Comparison of ENCODE assay signal across 16 mouse cellular contexts in genomic region chr16:56056944-56057590, GRCm38 (mm10). TPM values are rescaled to one million over a fixed set of nuclear protein-coding genes. Genes with fewer than 3 reads are reported as not detected.
DNase-seq lines count a peak whose midpoint lies in the region; ATAC-seq lines count a peak whose summit lies in the region.
"Had no signal": no experiment of that assay in that cellular context is flagged by ENCODE, and none has a peak within 500 bp of the region (broad histone marks: within the 10 kb centered on the region; RNA-seq: fewer than 3 reads in every experiment).

No protein-coding gene starts in this region.

- H3K4me1 ChIP-seq in hindbrain, embryonic 15.5 days (replicated peaks) = no peaks in the 10 kb centered on the region
- H3K4me1 ChIP-seq in hindbrain, embryonic 14.5 days (replicated peaks; ENCODE audit: control insufficient read depth, insufficient read depth, low read length) = no peaks in the 10 kb centered on the region
- peaks cover 13% of the 10 kb centered on the region for H3K4me1 ChIP-seq in forebrain, embryonic 12.5 days
- peaks cover 24% of the 10 kb centered on the region for H3K4me1 ChIP-seq in midbrain, embryonic 10.5 days
- H3K4me1 ChIP-seq: intestine, embryonic 15.5 days had no signal

- H3K36me3 ChIP-seq in hindbrain, embryonic 15.5 days = no peaks in the 10 kb centered on the region
- no peaks in the 10 kb centered on the region for H3K36me3 ChIP-seq in hindbrain, embryonic 14.5 days (replicated peaks; ENCODE audit: control insufficient read depth, insufficient read depth)
- H3K36me3 ChIP-seq in forebrain, embryonic 12.5 days (replicated peaks) = no peaks in the 10 kb centered on the region
- no peaks in the 10 kb centered on the region for H3K36me3 ChIP-seq in midbrain, embryonic 10.5 days
- H3K36me3 ChIP-seq: intestine, embryonic 15.5 days had no signal

- H3K27ac ChIP-seq in hindbrain, embryonic 15.5 days (replicated peaks) = 0 out of 2 replicates have a peak overlapping the region, but pooled peaks have one; percentile 45
- no peak overlapping the region for H3K27ac ChIP-seq in hindbrain, embryonic 14.5 days
- H3K27ac ChIP-seq in forebrain, embryonic 12.5 days = peak overlapping the region; percentile 50
- H3K27ac ChIP-seq in midbrain, embryonic 10.5 days (replicated peaks) = peak overlapping the region; percentile 72; the same call in 1 of the 2 replicates
- H3K27ac ChIP-seq: heart, adult 2 months; intestine, embryonic 15.5 days had no signal

- no peak overlapping the region for H3K4me3 ChIP-seq in hindbrain, embryonic 15.5 days
- no peak overlapping the region for H3K4me3 ChIP-seq in hindbrain, embryonic 14.5 days (replicated peaks; ENCODE audit: low read length)
- H3K4me3 ChIP-seq in forebrain, embryonic 12.5 days (replicated peaks) = no peak overlapping the region
- no peak overlapping the region for H3K4me3 ChIP-seq in midbrain, embryonic 10.5 days
- H3K4me3 ChIP-seq: heart, adult 2 months; intestine, embryonic 15.5 days had no signal

- WGBS in hindbrain, embryonic 15.5 days = 18% methylated on average over 7 of the region's 7 CpGs
- 20% methylated on average over 7 of the region's 7 CpGs for WGBS in hindbrain, embryonic 14.5 days
- 9% methylated on average over 7 of the region's 7 CpGs for WGBS in forebrain, embryonic 12.5 days
- WGBS in midbrain, embryonic 10.5 days = 31% methylated on average over 7 of the region's 7 CpGs

- no peaks in the 10 kb centered on the region for H3K9me3 ChIP-seq in hindbrain, embryonic 15.5 days
- no peaks in the 10 kb centered on the region for H3K9me3 ChIP-seq in hindbrain, embryonic 14.5 days (ENCODE audit: control insufficient read depth, low read length)
- H3K9me3 ChIP-seq in forebrain, embryonic 12.5 days = no peaks in the 10 kb centered on the region
- no peaks in the 10 kb centered on the region for H3K9me3 ChIP-seq in midbrain, embryonic 10.5 days (replicated peaks)
- H3K9me3 ChIP-seq: intestine, embryonic 15.5 days had no signal

- no peaks in the 10 kb centered on the region for H3K27me3 ChIP-seq in hindbrain, embryonic 15.5 days
- H3K27me3 ChIP-seq in hindbrain, embryonic 14.5 days (ENCODE audit: control insufficient read depth, insufficient read depth, low read length) = no peaks in the 10 kb centered on the region
- no peaks in the 10 kb centered on the region for H3K27me3 ChIP-seq in forebrain, embryonic 12.5 days
- peaks cover 27% of the 10 kb centered on the region for H3K27me3 ChIP-seq in midbrain, embryonic 10.5 days (ENCODE audit: low read depth, poor library complexity, severe bottlenecking)
- H3K27me3 ChIP-seq: intestine, embryonic 15.5 days had no signal

- DNase-seq in hindbrain, embryonic 14.5 days (ENCODE audit: low spot score) = no peak
- peak; percentile 76 for DNase-seq in midbrain, embryonic 10.5 days (ENCODE audit: low spot score)
- DNase-seq in layer of hippocampus, adult 8-10 months (ENCODE audit: low spot score in 2 of 2) = no peak
- DNase-seq in cerebellum, postnatal 25 days = no peak
- DNase-seq: adrenal gland, adult 2 months; cerebellum, adult 8-10 months; heart, adult 2 months; heart, postnatal 10 days; kidney, postnatal 25 days; liver; lung, adult 2 months; lung, postnatal 4 days had no signal

- H3K9ac ChIP-seq in hindbrain, embryonic 15.5 days = no peak overlapping the region
- no peak overlapping the region for H3K9ac ChIP-seq in hindbrain, embryonic 14.5 days
- no peak overlapping the region for H3K9ac ChIP-seq in forebrain, embryonic 12.5 days
- H3K9ac ChIP-seq: intestine, embryonic 15.5 days had no signal

- ATAC-seq in hindbrain, embryonic 15.5 days (ENCODE audit: low FRiP score, low read depth) = peak; percentile 51; the same call in 1 of the 2 replicates
- ATAC-seq in hindbrain, embryonic 14.5 days (ENCODE audit: low FRiP score) = no peak
- ATAC-seq in forebrain, embryonic 12.5 days (ENCODE audit: low FRiP score) = peak; percentile 93
- no peak for ATAC-seq in monocyte, adult 5-6 weeks (replicated peaks; ENCODE audit: insufficient number of reproducible peaks, low FRiP score, low TSS enrichment, poor library complexity, severe bottlenecking)
- ATAC-seq: intestine, embryonic 15.5 days had no signal

- H3K4me2 ChIP-seq in hindbrain, embryonic 15.5 days = no peak overlapping the region
- H3K4me2 ChIP-seq in hindbrain, embryonic 14.5 days (replicated peaks) = no peak overlapping the region
- H3K4me2 ChIP-seq in forebrain, embryonic 12.5 days = no peak overlapping the region
- H3K4me2 ChIP-seq: intestine, embryonic 15.5 days had no signal

RNA-seq across cellular contexts. Expression of gene Senp7, which starts 8.9 kb away (rescaled TPM):
- 45.5 and 50.4 TPM in 2 replicates for polyA plus RNA-seq in hindbrain, embryonic 15.5 days (2015; fragmentation: Nextera tagmentation; extraction: Ambion mirVana)
- 49.1 and 54.7 TPM in 2 replicates for polyA plus RNA-seq in hindbrain, embryonic 14.5 days (2014; fragmentation: Nextera tagmentation; extraction: Ambion mirVana)
- 43.8 and 49.2 TPM in 2 replicates for polyA plus RNA-seq in forebrain, embryonic 12.5 days (2016; fragmentation: Nextera tagmentation; extraction: Ambion mirVana)
- polyA plus RNA-seq in midbrain, embryonic 10.5 days (2016; fragmentation: Nextera tagmentation; extraction: Ambion mirVana) = 32.4 and 39.6 TPM in 2 replicates
- total RNA-seq in layer of hippocampus, adult 8-10 months (2022) = 10 to 100 TPM; 46.4 to 57.0 (median 52.0) TPM
- 26.3 to 54.9 TPM (median 30.8 TPM) in 3 replicates for total RNA-seq in monocyte, adult 5-6 weeks (2017)

RNA-seq across cellular contexts. Expression of gene Trmt10c, which starts 19.4 kb away (rescaled TPM):
- polyA plus RNA-seq in hindbrain, embryonic 15.5 days (2015; fragmentation: Nextera tagmentation; extraction: Ambion mirVana) = 17.7 and 18.0 TPM in 2 replicates
- 20.9 and 21.8 TPM in 2 replicates for polyA plus RNA-seq in hindbrain, embryonic 14.5 days (2014; fragmentation: Nextera tagmentation; extraction: Ambion mirVana)
- polyA plus RNA-seq in forebrain, embryonic 12.5 days (2016; fragmentation: Nextera tagmentation; extraction: Ambion mirVana) = 29.5 and 31.0 TPM in 2 replicates
- polyA plus RNA-seq in midbrain, embryonic 10.5 days (2016; fragmentation: Nextera tagmentation; extraction: Ambion mirVana) = 30.9 and 34.8 TPM in 2 replicates
- total RNA-seq in layer of hippocampus, adult 8-10 months (2022) = 10 to 100 TPM in 3 of 4 experiments, 1 to 10 TPM in 1; 7.8 to 10.6 (median 10.1) TPM
- total RNA-seq in monocyte, adult 5-6 weeks (2017) = 26.5 to 36.3 TPM (median 32.0 TPM) in 3 replicates

RNA-seq across cellular contexts. Expression of gene Pcnp, which starts 27.5 kb away (rescaled TPM):
- polyA plus RNA-seq in hindbrain, embryonic 15.5 days (2015; fragmentation: Nextera tagmentation; extraction: Ambion mirVana) = 193 and 199 TPM in 2 replicates
- 214 and 224 TPM in 2 replicates for polyA plus RNA-seq in hindbrain, embryonic 14.5 days (2014; fragmentation: Nextera tagmentation; extraction: Ambion mirVana)
- 316 and 329 TPM in 2 replicates for polyA plus RNA-seq in forebrain, embryonic 12.5 days (2016; fragmentation: Nextera tagmentation; extraction: Ambion mirVana)
- 346 and 352 TPM in 2 replicates for polyA plus RNA-seq in midbrain, embryonic 10.5 days (2016; fragmentation: Nextera tagmentation; extraction: Ambion mirVana)
- 100 to 1,000 TPM; 165 to 177 (median 172) TPM for total RNA-seq in layer of hippocampus, adult 8-10 months (2022)
- total RNA-seq in monocyte, adult 5-6 weeks (2017) = 107 to 153 TPM (median 130 TPM) in 3 replicates

Comparison
In these comparisons a context has a peak if more than half of its experiments do, and no peak if none do; other contexts are left out.
1. ATAC-seq: peak in hindbrain, embryonic 15.5 days (single experiment) and forebrain, embryonic 12.5 days (single experiment); none in hindbrain, embryonic 14.5 days (single experiment) and monocyte, adult 5-6 weeks (single experiment).